Mouse (Mus musculus): Measurements from ENCODE around the gene Olfr524. TPM values are rescaled to one million over a fixed set of nuclear protein-coding genes. Genes with fewer than 3 reads are reported as not detected.

Gene Olfr524
- total RNA-seq (2022) = not detected

GRCm38 (mm10) chr7:140205864-140206263, at the start of gene Olfr524:
TSS of gene Olfr524 (minus strand) at chr7:140205964.
- DNase-seq (ENCODE audit: low spot score) = no peak

GRCm38 (mm10) chr7:140253780-140254299, 48.1 kb upstream of the Olfr524 start:
- DNase-seq (ENCODE audit: low spot score) = no peak

GRCm38 (mm10) chr7:140247216-140247615, 41.5 kb upstream of the Olfr524 start, which contains the start of gene 5830411N06Rik:
TSS of gene 5830411N06Rik (plus strand) at chr7:140247284.
- no peak for DNase-seq (ENCODE audit: low spot score)

GRCm38 (mm10) chr7:140233696-140234095, 27.9 kb upstream of the Olfr524 start:
- no peak for DNase-seq (ENCODE audit: low spot score)

- DNase-seq (ENCODE audit: low spot score) = no peak
These were observed 25.3 kb upstream of the Olfr524 start for GRCm38 (mm10) chr7:140231026-140231425.

GRCm38 (mm10) chr7:140228476-140228875, 22.7 kb upstream of the Olfr524 start:
- no peak for DNase-seq (ENCODE audit: low spot score)

GRCm38 (mm10) chr7:140224209-140224608, 18.4 kb upstream of the Olfr524 start:
- no peak for DNase-seq (ENCODE audit: low spot score)

GRCm38 (mm10) chr7:140220375-140220774, 14.6 kb upstream of the Olfr524 start:
- DNase-seq (ENCODE audit: low spot score) = no peak

GRCm38 (mm10) chr7:140219268-140219667, 13.5 kb upstream of the Olfr524 start:
- no peak for DNase-seq (ENCODE audit: low spot score)

GRCm38 (mm10) chr7:140217967-140218366, 12.2 kb upstream of the Olfr524 start, which contains the start of gene Cd163l1:
TSS of gene Cd163l1 (plus strand) at chr7:140218267.
- no peak for DNase-seq (ENCODE audit: low spot score)

GRCm38 (mm10) chr7:140213841-140214240, 8.1 kb upstream of the Olfr524 start:
- DNase-seq (ENCODE audit: low spot score) = no peak

- no peak for DNase-seq (ENCODE audit: low spot score)
These were observed 2.9 kb upstream of the Olfr524 start for GRCm38 (mm10) chr7:140208677-140209076.

GRCm38 (mm10) chr7:140208153-140208552, 2.4 kb upstream of the Olfr524 start:
- DNase-seq (ENCODE audit: low spot score) = no peak

- no peak for DNase-seq (ENCODE audit: low spot score)
These were observed 1.1 kb upstream of the Olfr524 start for GRCm38 (mm10) chr7:140206904-140207303.

GRCm38 (mm10) chr7:140201090-140201489, 4.7 kb downstream of the Olfr524 start:
- no peak for DNase-seq (ENCODE audit: low spot score)

GRCm38 (mm10) chr7:140196002-140196401, 9.8 kb downstream of the Olfr524 start:
- DNase-seq (ENCODE audit: low spot score) = no peak

- DNase-seq (ENCODE audit: low spot score) = no peak
These were observed 11.7 kb downstream of the Olfr524 start for GRCm38 (mm10) chr7:140194031-140194430.

GRCm38 (mm10) chr7:140192851-140193250, 12.9 kb downstream of the Olfr524 start:
- DNase-seq (ENCODE audit: low spot score) = no peak

- no peak for DNase-seq (ENCODE audit: low spot score)
These were observed 13.3 kb downstream of the Olfr524 start for GRCm38 (mm10) chr7:140192445-140192844.

GRCm38 (mm10) chr7:140190435-140190834, 15.3 kb downstream of the Olfr524 start:
- no peak for DNase-seq (ENCODE audit: low spot score)

- peak; percentile 1 for DNase-seq (ENCODE audit: low spot score)
These were observed 17.1 kb downstream of the Olfr524 start for GRCm38 (mm10) chr7:140188391-140189328.

GRCm38 (mm10) chr7:140187721-140188390, 17.9 kb downstream of the Olfr524 start:
- DNase-seq (ENCODE audit: low spot score) = no peak
